Mouse (Mus musculus): ENCODE data around the gene Irak2. TPM values are rescaled to one million over a fixed set of nuclear protein-coding genes. Genes with fewer than 3 reads are reported as not detected.

The Irak2 gene
- 13.8 and 17.1 TPM in 2 replicates for total RNA-seq (2021)
- long read RNA-seq, transcript Irak2-201 (13 exons, 3,196 nt) = major isoform, 7 of 15 reads
- long read RNA-seq, partial matches to known transcripts = 2 of 15 reads
- long read RNA-seq, other reads (novel, unspliced or antisense) = 3 of 15 reads

DNA sequence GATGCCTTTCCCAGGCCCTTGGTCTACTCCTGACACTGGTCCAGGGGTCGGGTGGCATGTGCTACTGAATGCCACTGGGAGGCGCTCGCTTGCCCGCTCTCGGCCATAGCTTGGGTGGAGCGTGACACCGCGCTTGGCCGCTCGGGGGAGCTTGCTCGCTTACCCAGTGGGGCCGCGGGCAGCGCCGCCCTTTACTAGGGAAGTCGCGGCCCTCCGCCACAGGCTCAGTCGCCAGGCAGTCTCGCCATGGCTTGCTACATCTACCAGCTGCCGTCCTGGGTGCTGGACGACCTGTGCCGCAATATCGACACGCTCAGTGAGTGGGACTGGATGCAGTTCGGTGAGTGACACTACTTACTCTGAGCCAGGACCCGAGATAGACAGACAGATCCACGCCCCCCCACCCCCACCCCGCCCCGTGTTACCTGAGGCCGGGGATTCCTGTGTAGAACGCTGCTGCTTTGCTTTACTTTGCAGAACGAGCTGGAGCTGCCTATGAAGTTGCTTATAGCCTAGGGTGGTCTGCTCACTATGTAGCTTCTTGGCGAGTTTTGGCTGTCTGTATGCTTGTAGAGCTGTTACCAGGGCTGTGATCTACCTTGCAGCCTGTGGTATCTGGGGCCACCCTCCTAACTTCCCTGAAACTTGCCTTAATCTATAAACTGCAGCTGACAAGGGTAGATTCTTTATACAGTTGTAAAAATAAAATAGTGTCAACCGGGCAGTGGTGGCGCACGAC, at the start of gene Irak2:
TSS of gene Irak2 (plus strand) at position 166 of the 739 bp plus-strand sequence.
- DNase-seq = peak; percentile 96

DNA sequence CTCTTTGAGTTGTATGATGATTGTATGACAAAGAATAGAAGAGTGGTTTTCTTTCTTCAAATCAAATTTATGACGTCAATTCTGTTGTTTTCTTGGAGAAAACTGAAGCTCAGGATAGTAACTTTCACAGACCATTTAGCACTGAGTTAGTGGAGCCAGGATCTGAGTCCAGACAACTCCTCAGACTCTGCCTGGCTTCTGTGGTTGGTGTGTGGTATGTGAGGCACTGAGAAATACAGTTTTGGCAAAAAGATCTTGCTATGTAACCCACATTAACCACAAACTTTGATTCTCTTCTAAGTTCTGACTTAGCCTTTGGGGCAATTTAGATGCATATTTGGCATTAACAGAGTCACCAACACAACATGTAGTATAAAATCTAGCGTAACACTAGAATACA, 45.6 kb upstream of the Irak2 start:
- DNase-seq = no peak

DNA sequence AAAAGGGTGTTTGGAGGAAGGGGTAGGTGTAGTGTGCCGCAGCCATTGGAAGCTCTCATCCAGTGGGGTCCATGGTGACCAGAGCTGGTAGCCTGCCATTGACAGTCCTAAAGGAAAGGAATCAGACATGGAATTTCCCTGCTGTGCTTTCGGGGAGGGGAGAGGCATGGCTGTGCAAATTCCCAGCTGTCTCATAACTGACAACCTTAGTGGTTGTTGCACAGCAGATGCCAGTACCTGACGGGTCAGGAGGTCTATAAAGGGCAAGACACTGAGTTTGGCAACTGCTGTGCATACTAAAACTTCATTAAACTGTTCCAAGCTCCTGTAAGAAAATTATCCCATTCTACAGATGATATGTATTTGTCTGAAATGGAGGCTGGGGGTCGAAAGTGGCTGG, 40.3 kb upstream of the Irak2 start:
- no peak for DNase-seq

DNA sequence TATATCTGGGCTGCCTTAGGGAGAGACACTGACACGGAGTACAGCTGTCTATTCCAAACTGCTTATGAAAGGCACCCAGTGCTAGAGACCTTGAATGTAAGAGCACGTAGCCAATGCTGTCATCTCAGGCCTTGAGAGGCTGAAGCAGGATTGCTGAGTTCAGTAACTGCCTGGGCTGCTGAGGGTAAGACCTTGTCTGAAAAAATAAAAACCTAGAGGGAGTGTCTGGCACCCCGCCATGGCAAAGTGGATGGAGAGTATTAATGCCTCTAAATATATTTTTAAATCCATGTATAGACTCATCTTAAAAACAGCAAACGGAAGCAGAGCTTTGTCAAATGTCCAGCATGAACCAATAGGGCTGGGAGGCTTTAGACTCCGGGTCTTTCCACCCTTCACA, 38.4 kb upstream of the Irak2 start:
- peak; percentile 84 for DNase-seq

DNA sequence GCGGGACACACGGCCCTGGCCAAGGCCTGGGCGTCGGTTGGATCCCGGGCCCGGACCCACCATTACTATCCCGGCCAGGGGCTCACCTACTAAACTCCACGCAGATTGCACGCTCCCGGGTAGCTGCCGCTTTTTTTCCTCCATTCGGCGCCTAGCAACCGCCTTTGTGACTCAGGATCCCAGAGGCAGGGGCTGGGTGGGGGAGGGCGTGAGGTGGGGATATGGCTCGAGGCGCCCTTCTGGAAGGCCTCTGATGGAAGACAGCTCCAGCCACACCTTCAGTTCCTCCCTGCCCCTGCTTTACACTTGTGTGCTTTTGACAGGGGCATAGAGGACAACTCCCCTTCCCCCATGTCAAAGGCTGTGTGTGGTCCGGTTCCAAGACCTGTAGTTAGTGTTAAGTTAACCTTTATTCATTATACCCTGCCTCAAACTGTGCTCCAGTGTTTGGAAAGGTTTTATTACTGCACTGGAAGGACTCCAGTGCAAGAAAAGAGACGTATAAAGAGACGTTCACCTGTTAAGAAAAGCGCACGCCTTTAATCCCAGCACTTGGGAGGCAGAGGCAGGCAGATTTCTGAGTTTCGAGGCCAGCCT, 37.6 kb upstream of the Irak2 start, which contains the start of gene Fancd2os:
TSS of gene Fancd2os (minus strand) at position 173 of the 597 bp plus-strand sequence.
- DNase-seq = peak; percentile 11

DNA sequence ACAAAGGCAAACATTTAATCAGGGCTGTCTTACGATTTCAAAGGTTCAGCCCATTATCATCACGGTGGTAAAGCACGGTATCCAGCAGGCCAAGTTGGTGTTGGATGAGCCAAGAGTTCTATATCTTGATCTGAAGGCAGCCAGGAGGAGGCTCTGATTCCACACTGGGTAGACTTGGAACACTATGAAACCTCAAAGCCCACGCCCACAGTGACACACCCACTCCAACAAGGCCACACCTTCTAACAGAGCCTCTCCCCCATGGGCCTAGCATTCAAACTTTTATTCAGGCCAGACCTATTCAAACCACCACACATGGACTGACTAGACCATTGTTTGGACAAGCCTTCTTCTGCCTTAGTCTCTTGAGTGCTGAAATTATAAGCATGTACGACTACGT, 35.4 kb upstream of the Irak2 start:
- no peak for DNase-seq

DNA sequence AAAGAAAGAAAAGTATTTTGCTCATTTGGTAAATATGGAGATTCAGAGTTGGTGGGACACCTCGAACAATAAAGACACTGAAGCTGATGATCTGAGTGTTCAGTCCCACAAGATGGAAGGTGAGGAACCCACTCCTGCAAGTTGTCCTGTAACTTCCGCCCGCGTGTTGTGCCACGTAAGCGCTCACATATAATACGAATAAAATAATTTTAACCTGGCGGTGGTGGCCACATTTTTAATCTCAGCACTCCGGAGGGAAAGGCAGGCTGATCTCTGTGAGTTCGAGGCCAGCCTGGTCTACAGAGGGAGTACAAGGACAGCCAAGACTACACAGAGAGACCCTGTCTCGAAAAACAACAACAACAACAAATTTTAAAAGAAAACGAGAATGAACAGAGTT, 34.3 kb upstream of the Irak2 start:
- no peak for DNase-seq

DNA sequence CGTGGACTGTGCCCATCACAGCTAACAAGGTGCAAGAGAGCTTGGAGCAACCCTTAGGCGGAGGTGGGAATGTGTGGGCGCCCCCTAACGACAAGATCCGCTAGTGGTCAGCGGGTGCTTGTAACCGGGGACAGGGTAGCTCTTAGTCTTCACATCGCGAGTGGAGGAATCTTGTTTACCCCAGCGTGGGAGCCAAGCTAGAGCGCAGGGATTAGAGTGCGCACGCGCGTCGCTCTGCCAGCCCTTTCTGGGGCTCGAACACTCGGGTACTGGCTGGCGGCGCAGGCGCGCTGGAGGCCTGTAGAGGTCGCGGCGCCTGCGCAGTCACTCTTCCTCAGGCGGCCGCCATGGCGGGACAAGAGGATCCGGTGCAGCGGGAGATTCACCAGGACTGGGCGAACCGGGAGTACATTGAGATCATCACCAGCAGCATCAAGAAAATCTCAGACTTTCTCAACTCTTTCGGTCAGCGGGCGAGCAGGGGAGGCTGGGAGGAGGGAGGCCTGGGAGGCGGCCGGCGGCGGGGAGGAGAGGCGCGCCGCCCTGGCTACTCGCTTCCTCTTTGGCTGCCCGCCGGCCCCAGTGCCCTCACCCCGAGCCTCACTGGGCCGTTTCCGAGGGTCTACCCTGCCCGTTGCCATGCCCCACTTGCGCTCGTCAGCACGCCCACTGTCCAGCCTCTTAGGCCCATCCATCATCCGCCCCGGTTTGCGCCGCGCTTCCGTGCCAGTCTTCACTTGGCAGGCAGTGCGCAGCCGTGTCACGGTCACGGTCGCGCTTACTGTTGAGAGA, 33.6 kb upstream of the Irak2 start, which contains the start of gene Brk1:
TSS of gene Brk1 (plus strand) at position 341 of the 792 bp plus-strand sequence.
- DNase-seq = peak; percentile 91

DNA sequence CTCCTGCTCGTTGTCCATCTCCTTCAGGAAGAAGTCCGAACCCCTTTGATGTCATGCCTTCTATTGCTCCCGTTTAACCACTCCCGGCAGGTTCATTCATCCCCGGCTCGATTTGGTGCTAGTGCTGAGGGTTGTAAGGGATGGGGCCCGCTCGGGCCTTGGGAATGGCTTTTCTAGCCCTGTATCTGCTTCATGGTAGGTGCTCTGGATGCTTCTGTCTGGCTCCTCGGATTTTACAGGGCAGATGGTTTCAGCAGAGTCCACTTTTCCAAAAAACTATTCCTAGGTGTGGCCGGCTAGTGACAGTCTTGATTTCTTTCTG, 33.1 kb upstream of the Irak2 start:
- no peak for DNase-seq

DNA sequence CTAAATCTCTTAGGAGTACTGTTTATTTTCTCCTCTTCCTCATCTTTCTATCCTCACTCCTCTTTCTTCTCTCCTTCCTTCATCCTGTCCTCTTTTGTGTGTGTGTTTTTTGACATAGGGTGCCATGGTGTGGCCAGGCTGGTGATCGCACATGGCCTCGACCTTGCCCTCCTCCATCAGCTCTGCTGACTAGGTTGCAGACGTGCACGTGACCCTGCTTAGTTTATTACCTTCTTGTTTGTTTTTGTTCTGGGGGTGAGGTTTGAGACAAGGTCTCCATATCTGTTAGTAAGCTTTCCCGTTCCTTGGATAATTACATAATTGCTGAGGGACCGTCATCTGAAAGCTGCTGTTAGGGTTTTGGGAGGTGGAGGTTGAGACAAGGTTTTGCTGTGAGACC, 29.4 kb upstream of the Irak2 start:
- DNase-seq = peak; percentile 31

DNA sequence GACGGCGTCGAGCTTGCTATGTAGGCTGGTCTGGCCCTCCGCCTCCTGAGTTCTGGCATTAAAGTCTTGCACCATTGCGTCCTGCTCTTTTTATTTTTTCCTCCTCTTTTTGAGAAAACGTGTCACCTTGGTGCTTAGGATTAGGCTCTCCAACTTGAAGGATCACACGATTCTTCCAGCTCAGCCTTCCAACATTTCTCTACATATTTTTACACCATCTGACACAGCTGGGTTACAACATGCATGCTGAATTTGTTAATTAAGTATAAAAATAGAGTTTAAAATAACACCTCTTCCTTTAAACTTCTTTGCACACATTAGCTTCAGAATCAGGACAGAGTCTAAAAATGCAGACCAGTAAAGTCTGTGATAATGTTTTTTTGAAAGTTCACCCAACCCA, 29.0 kb upstream of the Irak2 start:
- DNase-seq = no peak

DNA sequence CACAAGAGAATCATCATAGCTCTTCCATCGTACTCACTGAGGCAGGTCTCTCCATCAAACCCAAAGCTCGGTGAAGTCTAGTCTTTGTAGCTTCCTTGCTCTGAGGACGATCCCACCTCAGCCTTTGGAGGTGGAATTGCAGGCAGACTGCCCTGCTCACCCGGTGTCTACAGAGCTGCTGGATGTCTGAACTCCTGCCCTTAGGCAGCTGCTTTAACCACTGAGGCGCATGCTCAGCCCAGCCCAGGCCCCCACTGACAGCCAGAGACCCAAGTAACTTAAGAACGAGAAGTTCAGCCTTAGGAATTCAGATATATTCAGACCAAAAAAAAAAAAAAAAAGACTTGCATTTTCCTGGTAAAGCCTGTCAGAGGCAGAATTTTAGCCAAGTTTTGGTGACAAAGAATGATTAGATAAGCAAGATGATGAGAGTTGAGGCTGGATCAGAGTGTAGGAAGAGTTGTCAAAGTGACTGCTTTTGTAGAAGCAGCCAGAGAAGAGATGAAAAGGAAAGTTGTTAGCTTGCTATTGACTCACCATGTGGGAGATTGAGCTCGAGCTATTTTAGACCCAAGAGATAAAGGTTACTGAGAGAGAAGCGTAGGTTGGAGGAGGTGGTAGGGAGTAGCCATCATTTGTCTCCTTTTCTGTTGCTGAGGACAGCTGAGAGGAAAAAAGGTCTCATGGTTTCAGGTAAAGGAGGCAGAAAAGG, 25.9 kb upstream of the Irak2 start:
- DNase-seq = no peak

DNA sequence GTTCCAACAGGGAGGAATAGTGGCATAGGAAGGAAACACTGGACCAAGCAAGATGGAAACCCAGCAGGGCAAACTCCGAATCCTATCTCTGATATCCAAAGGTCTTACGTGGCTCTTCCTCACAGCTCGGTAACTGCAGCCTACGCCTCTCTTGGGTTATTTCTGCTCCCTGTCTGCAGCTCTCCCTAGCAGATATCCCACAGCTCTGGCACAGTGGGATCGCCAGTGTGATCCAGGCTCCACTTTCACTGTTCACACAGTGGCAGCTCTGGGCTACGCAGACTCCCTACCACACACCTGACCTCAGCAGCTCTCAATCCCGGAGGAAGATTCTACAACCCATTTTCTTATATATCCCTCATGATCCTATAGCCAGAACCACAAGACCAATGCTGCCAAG, 24.1 kb upstream of the Irak2 start:
- DNase-seq = no peak

DNA sequence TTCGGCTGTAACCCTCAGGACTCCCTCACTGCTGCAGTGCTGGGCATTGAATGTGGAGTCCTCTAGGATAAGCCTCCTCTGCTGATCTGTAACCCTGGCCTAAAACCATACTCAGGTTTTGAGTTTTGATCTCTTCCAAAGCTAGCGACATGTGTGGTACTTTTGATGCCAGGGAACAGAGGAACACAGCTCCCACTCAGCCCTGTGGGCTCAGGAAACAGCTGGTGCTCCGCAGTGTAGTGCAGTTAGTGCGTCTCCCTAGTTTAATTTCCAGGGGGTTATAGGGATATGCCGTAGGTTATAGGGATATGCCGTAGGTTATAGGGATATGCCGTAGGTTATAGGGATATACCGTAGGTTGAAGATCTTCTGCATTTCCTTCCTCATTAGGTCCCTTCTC, 23.3 kb upstream of the Irak2 start:
- no peak for DNase-seq

DNA sequence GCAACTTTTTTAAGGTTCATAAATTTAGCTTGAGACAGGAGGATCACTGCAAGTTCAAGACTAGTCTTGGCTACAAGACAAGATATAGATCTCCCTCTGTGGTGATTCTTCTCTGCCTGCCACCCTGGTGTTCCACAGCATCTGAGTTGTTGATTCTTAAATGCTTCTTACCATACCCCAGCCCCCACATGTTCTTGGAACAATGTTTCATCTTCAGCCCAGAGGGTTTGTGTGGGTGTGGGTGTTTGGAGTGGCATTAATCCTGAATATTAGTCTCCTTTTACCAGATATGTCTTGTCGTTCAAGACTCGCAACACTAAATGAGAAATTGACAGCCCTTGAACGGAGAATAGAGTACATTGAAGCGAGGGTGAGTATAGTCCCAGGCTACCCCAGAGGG, 22.8 kb upstream of the Irak2 start:
- DNase-seq = no peak

DNA sequence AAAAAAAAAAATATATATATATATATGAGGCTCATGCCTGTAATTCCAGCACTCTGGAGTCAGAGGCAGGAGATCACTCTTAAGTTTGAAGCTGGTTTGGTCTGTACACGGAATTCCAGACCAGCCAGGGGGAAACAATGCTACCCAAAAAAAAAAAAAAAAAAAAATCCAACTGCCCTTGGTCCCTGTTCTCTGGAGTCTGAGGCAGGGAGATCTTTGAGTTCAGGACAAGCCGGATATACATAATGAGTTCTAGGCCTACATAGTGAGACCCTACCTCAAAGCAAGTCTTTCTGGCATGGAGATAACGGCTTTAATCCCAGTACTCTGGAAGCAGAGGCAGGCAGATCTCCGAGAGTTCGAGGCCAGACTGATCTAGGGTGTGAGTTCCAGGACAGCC, 14.9 kb upstream of the Irak2 start:
- no peak for DNase-seq

DNA sequence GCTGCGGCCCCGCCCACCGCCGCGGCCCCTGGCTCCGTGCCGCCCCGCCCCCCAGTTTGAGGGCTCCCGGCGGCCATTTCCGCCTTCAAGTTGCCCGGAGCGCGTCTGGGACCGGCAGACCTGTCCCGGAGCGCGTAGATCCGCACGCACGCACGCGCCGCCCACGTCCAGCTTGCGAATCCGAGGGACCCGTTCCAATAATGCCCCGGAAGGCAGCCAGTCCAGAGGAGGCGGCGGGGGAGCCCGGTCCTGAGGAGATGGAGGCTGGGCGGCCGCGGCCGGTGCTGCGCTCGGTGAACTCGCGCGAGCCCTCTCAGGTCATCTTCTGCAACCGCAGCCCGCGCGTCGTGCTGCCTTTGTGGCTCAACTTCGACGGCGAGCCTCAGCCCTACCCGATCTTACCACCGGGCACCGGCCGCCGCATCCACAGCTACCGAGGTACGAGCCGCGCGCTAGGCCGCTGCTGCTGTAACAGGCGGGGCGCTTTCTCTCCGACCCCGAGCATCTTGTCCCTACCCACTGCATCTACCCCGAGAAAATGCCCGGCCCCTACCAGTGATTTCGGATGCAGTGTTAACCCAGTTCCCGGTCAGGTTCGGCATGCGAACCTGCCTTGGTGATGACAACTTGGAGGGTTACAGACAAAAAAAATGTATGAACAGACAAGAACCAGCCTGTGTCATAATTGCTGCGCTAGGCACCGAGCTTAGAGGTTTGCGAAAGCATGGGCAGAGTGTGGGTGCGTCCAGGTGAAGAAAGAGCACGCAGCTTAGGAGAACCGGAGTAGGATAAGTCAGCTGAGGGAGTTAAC, 14.1 kb upstream of the Irak2 start, which contains the start of gene Vhl:
TSS of gene Vhl (plus strand) at position 19 of the 811 bp plus-strand sequence.
- DNase-seq = peak; percentile 90

DNA sequence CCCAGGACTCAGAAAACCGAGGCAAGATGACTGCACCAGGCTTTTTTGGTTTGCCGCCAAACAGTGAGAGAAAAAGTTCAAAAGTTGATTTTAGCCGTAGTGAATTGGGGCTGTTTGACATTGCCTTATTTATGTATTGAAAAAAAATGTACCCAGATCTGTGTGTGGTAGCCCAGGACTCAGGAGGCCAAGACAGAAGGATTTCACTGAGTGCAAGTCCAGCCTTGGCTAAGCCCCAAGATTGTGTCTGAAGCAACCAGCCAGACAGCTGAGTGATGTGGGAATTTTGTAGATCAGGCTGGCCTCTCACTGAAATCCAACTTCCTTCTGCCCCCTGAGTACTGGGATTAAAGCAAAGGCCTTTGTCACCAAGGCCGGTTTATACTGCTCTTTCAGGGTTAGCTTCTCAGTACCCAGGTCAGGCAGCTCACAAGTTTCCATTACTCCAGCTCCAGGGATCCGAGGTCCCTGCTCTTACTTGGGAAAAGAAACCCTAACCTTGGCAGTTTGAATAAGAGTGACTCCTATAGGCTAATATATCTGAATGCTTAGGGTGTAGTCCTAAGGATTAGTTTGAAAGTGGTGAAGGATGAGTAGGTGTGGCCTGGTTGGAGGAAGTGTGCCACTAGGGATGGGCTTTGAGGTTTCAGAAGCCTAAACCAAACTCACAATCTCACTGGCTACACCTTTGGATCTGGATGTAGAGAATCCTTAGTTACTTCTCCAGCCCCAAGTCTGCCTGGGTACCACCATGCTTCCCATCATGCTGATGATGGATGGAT, 13.1 kb upstream of the Irak2 start:
- DNase-seq = peak; percentile 15

DNA sequence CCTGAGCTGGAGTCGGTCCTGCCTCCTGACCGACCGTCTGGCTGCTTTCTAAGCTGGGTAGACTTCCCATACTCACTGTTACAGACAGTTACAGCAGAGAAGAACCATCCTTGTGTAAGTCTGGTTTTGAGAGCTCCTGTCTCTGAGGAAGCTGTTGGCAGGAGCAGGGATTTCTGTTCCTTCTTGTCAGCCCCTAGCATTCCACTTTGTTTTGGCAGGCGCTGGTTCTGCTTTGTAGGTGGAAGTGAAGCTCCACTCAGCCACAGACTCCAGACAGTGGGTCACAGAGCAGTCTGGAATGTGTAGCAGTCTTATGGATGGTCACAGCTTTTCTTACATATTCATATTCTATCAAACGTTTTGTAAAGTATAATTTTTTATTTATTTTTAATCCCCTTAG, 7.9 kb upstream of the Irak2 start:
- no peak for DNase-seq

DNA sequence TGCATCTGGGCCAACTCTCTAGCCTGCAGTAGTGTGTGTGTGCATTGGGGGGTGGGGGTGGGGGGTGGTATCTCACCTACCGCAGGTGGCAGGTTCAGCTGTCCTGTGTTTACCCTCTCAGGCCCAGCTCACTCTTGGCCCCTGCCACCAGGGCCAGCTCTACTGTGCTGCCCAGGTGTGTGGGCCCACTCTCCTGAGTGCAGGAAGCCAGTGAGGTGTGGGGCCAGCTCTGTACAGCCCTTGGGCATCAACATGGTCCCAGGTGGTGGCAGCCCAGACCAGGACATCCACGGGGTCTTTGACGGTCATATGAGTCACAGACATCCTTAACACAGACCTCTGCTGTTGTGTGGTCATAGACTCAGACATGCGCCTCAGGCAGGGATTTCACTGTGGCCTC, 5.4 kb upstream of the Irak2 start:
- DNase-seq = no peak

DNA sequence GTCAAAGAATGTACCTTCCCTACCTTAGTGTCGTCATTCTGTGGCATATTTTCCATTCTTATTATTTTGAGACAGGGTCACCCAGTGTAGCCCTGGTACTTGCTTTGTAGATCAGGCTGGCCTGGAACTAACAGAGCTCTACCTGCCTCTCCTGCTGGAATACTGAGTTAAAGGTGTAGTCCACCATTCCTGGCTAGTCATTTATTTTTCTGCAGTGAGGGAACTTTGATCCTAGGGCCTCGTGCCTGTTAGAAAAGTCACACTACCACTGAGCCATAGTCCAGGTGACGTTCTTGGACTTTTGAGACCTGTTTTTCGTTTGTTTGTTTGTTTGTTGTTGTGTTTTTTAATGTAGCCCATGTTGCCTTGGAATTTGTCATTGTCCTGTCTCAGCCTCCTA, 934 bp downstream of the Irak2 start:
- no peak for DNase-seq

Data from adrenal gland, postnatal 25 days (tissue).